Mouse (Mus musculus): Measurements from ENCODE around the gene Tango6. TPM values are rescaled to one million over a fixed set of nuclear protein-coding genes. Genes with fewer than 3 reads are reported as not detected.

Gene Tango6
- polyA plus RNA-seq, 1 experiment from 2014 or later, result 12.4 TPM

GRCm38 (mm10) chr8:106818626-106819515 lies 136.0 kb downstream of the Tango6 start:
- Histone ChIP-seq H3K4me3 (ENCODE audit: low read depth, low read length) (no peak overlapping the region), H3K27ac (ENCODE audit: low read depth, low read length) (no peak overlapping the region), H3K9me3 (ENCODE audit: control insufficient read depth, low read length) (no peaks in the 10 kb centered on the region), H3K9ac (ENCODE audit: low read length) (no peak overlapping the region), H3K36me3 (ENCODE audit: control insufficient read depth, insufficient read depth, low read length) (no peaks in the 10 kb centered on the region), H3K4me1 (replicated peaks; ENCODE audit: control insufficient read depth, insufficient read depth, low read length) (no peaks in the 10 kb centered on the region), H3K4me2 (ENCODE audit: low read depth, low read length, severe bottlenecking) (no peak overlapping the region), H3K27me3 (ENCODE audit: control insufficient read depth, insufficient read depth, low read length) (no peaks in the 10 kb centered on the region)
- 88% methylated on average over 17 of the region's 17 CpGs for WGBS
- no peak for ATAC-seq (replicated peaks; ENCODE audit: low FRiP score)
- DNase-seq (ENCODE audit: low spot score), result no peak

- Histone ChIP-seq H3K9me3 (ENCODE audit: control insufficient read depth, low read length) (no peaks in the 10 kb centered on the region), H3K4me3 (ENCODE audit: low read depth, low read length) (no peak overlapping the region), H3K27me3 (ENCODE audit: control insufficient read depth, insufficient read depth, low read length) (no peaks in the 10 kb centered on the region), H3K4me2 (ENCODE audit: low read depth, low read length, severe bottlenecking) (no peak overlapping the region), H3K9ac (ENCODE audit: low read length) (no peak overlapping the region), H3K36me3 (ENCODE audit: control insufficient read depth, insufficient read depth, low read length) (no peaks in the 10 kb centered on the region), H3K4me1 (replicated peaks; ENCODE audit: control insufficient read depth, insufficient read depth, low read length) (no peaks in the 10 kb centered on the region), H3K27ac (ENCODE audit: low read depth, low read length) (no peak overlapping the region)
- DNase-seq (ENCODE audit: low spot score) (no peak), ATAC-seq (replicated peaks; ENCODE audit: low FRiP score) (no peak)
- 86% methylated on average over 3 of the region's 3 CpGs for WGBS
Measured at GRCm38 (mm10) chr8:106819581-106819980, 136.7 kb downstream of the Tango6 start.

DNA sequence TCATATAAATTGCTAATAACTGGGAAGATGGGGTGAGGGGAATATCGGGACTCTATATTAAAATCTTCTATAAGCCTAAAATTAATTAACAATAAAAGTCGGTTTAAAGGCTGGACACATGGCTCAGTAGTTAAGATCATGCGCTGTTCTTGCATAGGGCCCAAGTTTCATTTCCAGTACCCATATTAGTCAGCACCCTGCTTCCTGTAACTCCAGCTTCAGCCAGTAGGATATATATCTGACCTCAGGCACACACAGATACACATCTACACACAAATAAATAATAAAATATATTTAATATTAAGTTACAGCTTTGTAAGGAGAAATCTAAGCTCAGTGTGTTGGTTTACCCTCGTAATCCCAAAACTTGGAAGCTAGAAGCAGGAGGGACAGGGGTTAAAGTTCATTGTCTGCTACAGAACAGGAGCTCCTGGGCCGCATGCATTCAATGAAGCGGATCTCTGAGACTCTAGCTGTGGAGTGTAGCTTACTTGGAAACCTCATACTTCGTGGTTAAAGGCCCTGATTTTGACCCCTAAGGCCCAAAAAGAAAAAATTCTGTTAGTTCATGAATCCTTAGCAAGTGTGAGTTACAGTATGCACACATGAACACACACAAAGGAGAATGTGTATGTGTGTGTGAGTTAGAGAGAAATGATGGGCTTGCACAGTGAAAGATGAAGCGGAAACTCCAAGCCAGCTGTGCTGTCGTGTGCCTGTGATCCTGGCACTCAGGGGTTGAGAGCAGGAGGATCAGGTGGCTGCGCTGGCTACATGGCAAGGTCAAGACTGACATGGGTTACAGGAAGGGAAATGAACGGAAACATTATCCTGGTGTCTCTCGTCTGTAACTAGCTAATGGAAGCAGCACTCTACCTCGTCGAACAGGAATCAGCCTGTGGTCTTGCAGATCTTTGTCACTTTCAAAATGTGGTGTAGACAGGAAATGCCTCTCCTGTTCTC lies 138.0 kb downstream of the Tango6 start:
- no peaks in the 10 kb centered on the region for H3K36me3 ChIP-seq (ENCODE audit: control insufficient read depth, insufficient read depth, low read length)
- no peak overlapping the region for H3K27ac ChIP-seq (ENCODE audit: low read depth, low read length)
- H3K4me2 ChIP-seq (ENCODE audit: low read depth, low read length, severe bottlenecking), result no peak overlapping the region
- ATAC-seq (replicated peaks; ENCODE audit: low FRiP score), result no peak
- no peak overlapping the region for H3K9ac ChIP-seq (ENCODE audit: low read length)
- H3K27me3 ChIP-seq (ENCODE audit: control insufficient read depth, insufficient read depth, low read length), result no peaks in the 10 kb centered on the region
- H3K4me3 ChIP-seq (ENCODE audit: low read depth, low read length), result no peak overlapping the region
- WGBS, result 79% methylated on average over 14 of the region's 14 CpGs
- no peaks in the 10 kb centered on the region for H3K9me3 ChIP-seq (ENCODE audit: control insufficient read depth, low read length)
- DNase-seq (ENCODE audit: low spot score), result no peak
- no peaks in the 10 kb centered on the region for H3K4me1 ChIP-seq (replicated peaks; ENCODE audit: control insufficient read depth, insufficient read depth, low read length)

- no peak for DNase-seq (ENCODE audit: low spot score)
- Histone ChIP-seq H3K9ac (ENCODE audit: low read length) (no peak overlapping the region), H3K4me3 (ENCODE audit: low read depth, low read length) (no peak overlapping the region), H3K9me3 (ENCODE audit: control insufficient read depth, low read length) (no peaks in the 10 kb centered on the region), H3K4me1 (replicated peaks; ENCODE audit: control insufficient read depth, insufficient read depth, low read length) (no peaks in the 10 kb centered on the region), H3K4me2 (ENCODE audit: low read depth, low read length, severe bottlenecking) (no peak overlapping the region), H3K36me3 (ENCODE audit: control insufficient read depth, insufficient read depth, low read length) (no peaks in the 10 kb centered on the region), H3K27ac (ENCODE audit: low read depth, low read length) (no peak overlapping the region), H3K27me3 (ENCODE audit: control insufficient read depth, insufficient read depth, low read length) (no peaks in the 10 kb centered on the region)
- 89% methylated on average over 6 of the region's 6 CpGs for WGBS
- ATAC-seq (replicated peaks; ENCODE audit: low FRiP score), result no peak
Measured at GRCm38 (mm10) chr8:106828921-106829320, 146.1 kb downstream of the Tango6 start.

DNA sequence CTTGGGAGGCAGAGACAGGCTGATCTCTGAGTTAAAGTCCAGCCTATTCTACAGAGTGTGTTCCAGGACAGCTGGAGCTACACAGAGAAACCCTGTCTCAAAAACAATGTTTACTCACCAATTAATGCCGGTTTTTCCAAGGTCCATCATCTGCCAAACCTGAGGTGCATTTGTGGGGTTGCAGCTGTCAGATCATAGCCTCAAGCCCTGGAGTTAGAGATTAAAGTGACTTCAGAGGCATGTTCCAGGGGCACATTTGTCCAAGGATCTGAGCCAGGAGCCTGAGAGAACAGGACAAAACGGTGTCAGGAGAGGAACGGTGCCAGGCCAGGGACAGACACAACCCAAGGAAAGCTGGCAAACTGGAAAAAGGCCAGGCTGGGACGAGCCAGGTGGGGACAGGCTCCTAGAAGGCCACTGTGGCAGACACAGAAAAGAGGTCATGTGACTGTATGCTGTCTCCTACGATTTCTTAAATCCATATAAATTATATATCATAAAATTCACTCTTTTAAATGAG lies 146.7 kb downstream of the Tango6 start:
- Histone ChIP-seq H3K36me3 (ENCODE audit: control insufficient read depth, insufficient read depth, low read length) (no peaks in the 10 kb centered on the region), H3K4me3 (ENCODE audit: low read depth, low read length) (no peak overlapping the region), H3K27me3 (ENCODE audit: control insufficient read depth, insufficient read depth, low read length) (no peaks in the 10 kb centered on the region), H3K9ac (ENCODE audit: low read length) (no peak overlapping the region), H3K4me2 (ENCODE audit: low read depth, low read length, severe bottlenecking) (no peak overlapping the region), H3K9me3 (ENCODE audit: control insufficient read depth, low read length) (no peaks in the 10 kb centered on the region), H3K27ac (ENCODE audit: low read depth, low read length) (no peak overlapping the region), H3K4me1 (replicated peaks; ENCODE audit: control insufficient read depth, insufficient read depth, low read length) (no peaks in the 10 kb centered on the region)
- ATAC-seq (replicated peaks; ENCODE audit: low FRiP score) (no peak), DNase-seq (ENCODE audit: low spot score) (no peak)
- WGBS, result 92% methylated on average over 5 of the region's 5 CpGs

GRCm38 (mm10) chr8:106834899-106835298 lies 152.0 kb downstream of the Tango6 start:
- no peaks in the 10 kb centered on the region for H3K27me3 ChIP-seq (ENCODE audit: control insufficient read depth, insufficient read depth, low read length)
- no peaks in the 10 kb centered on the region for H3K9me3 ChIP-seq (ENCODE audit: control insufficient read depth, low read length)
- no peak overlapping the region for H3K4me2 ChIP-seq (ENCODE audit: low read depth, low read length, severe bottlenecking)
- H3K27ac ChIP-seq (ENCODE audit: low read depth, low read length), result no peak overlapping the region
- DNase-seq (ENCODE audit: low spot score) (no peak), ATAC-seq (replicated peaks; ENCODE audit: low FRiP score) (no peak)
- no peak overlapping the region for H3K9ac ChIP-seq (ENCODE audit: low read length)
- no peak overlapping the region for H3K4me3 ChIP-seq (ENCODE audit: low read depth, low read length)
- 95% methylated on average over 1 of the region's 1 CpGs for WGBS
- no peaks in the 10 kb centered on the region for H3K36me3 ChIP-seq (ENCODE audit: control insufficient read depth, insufficient read depth, low read length)
- H3K4me1 ChIP-seq (replicated peaks; ENCODE audit: control insufficient read depth, insufficient read depth, low read length), result no peaks in the 10 kb centered on the region

DNA sequence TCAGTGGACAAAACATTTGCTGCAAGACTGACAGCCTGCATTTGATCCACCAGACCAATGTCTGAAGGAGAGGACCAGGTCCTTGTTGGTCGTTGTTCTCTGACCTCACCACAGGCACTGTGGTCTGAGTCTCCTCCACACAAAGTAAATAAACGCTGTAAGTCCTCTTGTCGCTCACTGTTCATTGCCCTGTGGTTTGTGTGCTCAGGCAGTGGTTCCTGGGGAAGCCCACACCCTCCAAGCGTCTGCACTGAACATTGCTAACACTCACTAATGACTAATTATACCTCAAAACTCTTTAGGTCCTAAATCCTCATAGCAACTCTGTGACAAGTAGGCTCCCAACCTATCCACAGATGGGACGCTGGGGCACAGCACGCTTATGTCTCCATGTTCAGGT lies 153.7 kb downstream of the Tango6 start:
- Histone ChIP-seq H3K4me1 (replicated peaks; ENCODE audit: control insufficient read depth, insufficient read depth, low read length) (no peaks in the 10 kb centered on the region), H3K27ac (ENCODE audit: low read depth, low read length) (no peak overlapping the region), H3K4me3 (ENCODE audit: low read depth, low read length) (no peak overlapping the region), H3K4me2 (ENCODE audit: low read depth, low read length, severe bottlenecking) (no peak overlapping the region), H3K36me3 (ENCODE audit: control insufficient read depth, insufficient read depth, low read length) (no peaks in the 10 kb centered on the region), H3K9ac (ENCODE audit: low read length) (no peak overlapping the region), H3K27me3 (ENCODE audit: control insufficient read depth, insufficient read depth, low read length) (no peaks in the 10 kb centered on the region), H3K9me3 (ENCODE audit: control insufficient read depth, low read length) (no peaks in the 10 kb centered on the region)
- no peak for DNase-seq (ENCODE audit: low spot score)
- WGBS, result 89% methylated on average over 6 of the region's 6 CpGs
- ATAC-seq (replicated peaks; ENCODE audit: low FRiP score), result no peak

DNA sequence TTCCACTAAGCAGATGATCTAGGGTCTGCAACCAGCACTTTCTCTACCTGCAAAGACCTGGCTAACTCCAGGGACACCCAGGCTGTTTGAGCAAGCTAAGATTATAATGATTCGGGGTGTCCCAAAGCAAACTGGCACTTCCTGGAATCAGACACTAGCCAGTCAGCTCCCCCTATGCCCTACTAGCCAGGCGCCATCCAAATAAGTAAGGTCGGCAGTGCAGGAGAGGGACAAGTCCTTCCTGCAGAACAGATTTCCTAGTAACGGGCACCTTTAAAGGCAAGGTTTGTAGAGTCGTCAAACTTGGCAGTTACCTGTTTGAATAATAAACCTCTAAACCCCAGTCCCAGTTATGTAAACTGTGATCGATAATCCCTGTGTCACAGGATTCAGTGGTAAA lies 155.9 kb downstream of the Tango6 start:
- 80% methylated on average over 6 of the region's 6 CpGs for WGBS
- H3K27me3 ChIP-seq (ENCODE audit: control insufficient read depth, insufficient read depth, low read length), result no peaks in the 10 kb centered on the region
- H3K36me3 ChIP-seq (ENCODE audit: control insufficient read depth, insufficient read depth, low read length), result no peaks in the 10 kb centered on the region
- no peak overlapping the region for H3K4me3 ChIP-seq (ENCODE audit: low read depth, low read length)
- no peaks in the 10 kb centered on the region for H3K4me1 ChIP-seq (replicated peaks; ENCODE audit: control insufficient read depth, insufficient read depth, low read length)
- no peak for DNase-seq (ENCODE audit: low spot score)
- no peak overlapping the region for H3K27ac ChIP-seq (ENCODE audit: low read depth, low read length)
- H3K9me3 ChIP-seq (ENCODE audit: control insufficient read depth, low read length), result no peaks in the 10 kb centered on the region
- H3K9ac ChIP-seq (ENCODE audit: low read length), result no peak overlapping the region
- no peak for ATAC-seq (replicated peaks; ENCODE audit: low FRiP score)
- H3K4me2 ChIP-seq (ENCODE audit: low read depth, low read length, severe bottlenecking), result no peak overlapping the region

Measured in forebrain, embryonic 11.5 days (tissue).